Mouse (Mus musculus): ENCODE results near the gene Ccdc146. TPM values are rescaled to one million over a fixed set of nuclear protein-coding genes. Genes with fewer than 3 reads are reported as not detected.

Gene Ccdc146
- 0.19 TPM for polyA plus RNA-seq (2017; shearing (Covaris generic))

GRCm38 (mm10) chr5:21424614-21425602, at the start of gene Ccdc146, which contains the start of gene Fam185a:
TSS of gene Ccdc146 (minus strand) at chr5:21424677.
TSS of gene Fam185a (plus strand) at chr5:21424958.

GRCm38 (mm10) chr5:21372493-21373179, 51.8 kb downstream of the Ccdc146 start, which contains the start of gene Fgl2:
TSS of gene Fgl2 (plus strand) at chr5:21372642.

Other genes starting within 250 kb of the Ccdc146 start
- gene Gsap, start 238.4 kb downstream of the Ccdc146 start, polyA plus RNA-seq (2017; shearing (Covaris generic)) = 10.1 TPM
- not detected for gene Fgl2, start 52.0 kb downstream of the Ccdc146 start, polyA plus RNA-seq (2017; shearing (Covaris generic))
- 3.1 TPM for gene Fam185a, start 281 bp upstream of the Ccdc146 start, polyA plus RNA-seq (2017; shearing (Covaris generic))
- gene Lrrc17, start 118.9 kb upstream of the Ccdc146 start, polyA plus RNA-seq (2017; shearing (Covaris generic)) = not detected
- gene Fbxl13, start 221.0 kb upstream of the Ccdc146 start, polyA plus RNA-seq (2017; shearing (Covaris generic)) = not detected
- 23.9 TPM for gene Armc10, start 221.1 kb upstream of the Ccdc146 start, polyA plus RNA-seq (2017; shearing (Covaris generic))

Measured in naive thymus-derived CD4-positive, alpha-beta T cell, adult 5 months (primary cell).